In the genomic region with DNA sequence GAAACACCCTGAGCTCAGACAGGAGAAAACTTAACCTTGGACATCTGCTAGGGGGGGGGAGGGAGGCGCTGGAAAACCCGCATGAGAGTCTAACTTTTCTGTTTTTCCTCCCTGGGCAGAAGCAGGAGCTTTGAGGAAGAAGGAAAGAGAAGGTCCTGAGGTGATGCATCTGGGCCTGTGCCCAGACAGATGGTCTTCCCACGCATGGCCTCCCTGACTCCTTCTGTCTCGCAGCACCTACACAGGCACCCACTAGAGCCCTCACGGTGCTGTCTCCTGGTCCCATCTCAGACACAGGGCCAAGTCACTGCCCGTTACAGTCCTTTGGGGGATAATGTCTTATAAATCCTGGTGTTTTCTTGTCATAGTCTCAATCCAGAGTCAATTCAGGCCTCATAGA, we compare ENCODE assay signal across 10 mouse cellular contexts. TPM values are rescaled to one million over a fixed set of nuclear protein-coding genes. Genes with fewer than 3 reads are reported as not detected.
A peak's percentile ranks its signal among the peaks of the same experiment; 100 is the strongest.
DNase-seq lines count a peak whose midpoint lies in the region; ATAC-seq lines count a peak whose summit lies in the region.
"Had no signal": no experiment of that assay in that cellular context is flagged by ENCODE, and none has a peak within 500 bp of the region (broad histone marks: within the 10 kb centered on the region; RNA-seq: fewer than 3 reads in every experiment).

No protein-coding gene starts in this region.

- H3K9me3 ChIP-seq in heart, embryonic 15.5 days (replicated peaks) = no peaks in the 10 kb centered on the region
- no peaks in the 10 kb centered on the region for H3K9me3 ChIP-seq in forebrain, embryonic 14.5 days (replicated peaks; ENCODE audit: control insufficient read depth, low read length)
- H3K9me3 ChIP-seq in midbrain, embryonic 12.5 days = no peaks in the 10 kb centered on the region
- no peaks in the 10 kb centered on the region for H3K9me3 ChIP-seq in liver, embryonic 11.5 days (ENCODE audit: control insufficient read depth, low read length)
- H3K9me3 ChIP-seq: liver, embryonic 15.5 days had no signal

- peaks cover 88% of the 10 kb centered on the region for H3K4me1 ChIP-seq in heart, embryonic 15.5 days (replicated peaks)
- peaks cover 49% of the 10 kb centered on the region for H3K4me1 ChIP-seq in forebrain, embryonic 14.5 days (ENCODE audit: control insufficient read depth, insufficient read depth, low read length)
- H3K4me1 ChIP-seq in midbrain, embryonic 12.5 days = peaks cover 83% of the 10 kb centered on the region
- peaks cover 11% of the 10 kb centered on the region for H3K4me1 ChIP-seq in liver, embryonic 11.5 days (replicated peaks; ENCODE audit: control insufficient read depth, insufficient read depth, low read length)
- H3K4me1 ChIP-seq: liver, embryonic 15.5 days had no signal

- WGBS in heart, embryonic 15.5 days = 62% methylated on average over 6 of the region's 6 CpGs
- WGBS in forebrain, embryonic 14.5 days = 64% methylated on average over 6 of the region's 6 CpGs
- 72% methylated on average over 6 of the region's 6 CpGs for WGBS in midbrain, embryonic 12.5 days
- 73% methylated on average over 6 of the region's 6 CpGs for WGBS in liver, embryonic 11.5 days

- H3K27me3 ChIP-seq in heart, embryonic 15.5 days = no peaks in the 10 kb centered on the region
- no peaks in the 10 kb centered on the region for H3K27me3 ChIP-seq in forebrain, embryonic 14.5 days (replicated peaks; ENCODE audit: control insufficient read depth, insufficient read depth, low read length)
- H3K27me3 ChIP-seq in midbrain, embryonic 12.5 days = no peaks in the 10 kb centered on the region; the same call in 1 of the 2 replicates
- no peaks in the 10 kb centered on the region for H3K27me3 ChIP-seq in liver, embryonic 11.5 days (replicated peaks; ENCODE audit: control insufficient read depth, insufficient read depth, low read length)

- peak overlapping the region; percentile 12; the same call in 1 of the 2 replicates for H3K9ac ChIP-seq in heart, embryonic 15.5 days
- H3K9ac ChIP-seq in forebrain, embryonic 14.5 days (ENCODE audit: low read length) = no peak overlapping the region; the same call in 1 of the 2 replicates
- peak overlapping the region; percentile 35 for H3K9ac ChIP-seq in midbrain, embryonic 12.5 days (replicated peaks)
- H3K9ac ChIP-seq in liver, embryonic 11.5 days (ENCODE audit: low read depth, low read length) = no peak overlapping the region
- H3K9ac ChIP-seq: liver, embryonic 15.5 days had no signal

- H3K36me3 ChIP-seq in heart, embryonic 15.5 days = 0 out of 2 replicates have a peak, but pooled peaks cover 4% of the 10 kb centered on the region
- H3K36me3 ChIP-seq in forebrain, embryonic 14.5 days (ENCODE audit: control insufficient read depth, insufficient read depth, low read length) = no peaks in the 10 kb centered on the region
- no peaks in the 10 kb centered on the region for H3K36me3 ChIP-seq in midbrain, embryonic 12.5 days
- H3K36me3 ChIP-seq in liver, embryonic 11.5 days (ENCODE audit: control insufficient read depth, insufficient read depth, low read length) = no peaks in the 10 kb centered on the region
- H3K36me3 ChIP-seq: liver, embryonic 15.5 days had no signal

- no peak for DNase-seq in heart, adult 18-20 months
- peak; percentile 76 to 85 for DNase-seq in cerebellum, postnatal 10 days
- DNase-seq in forebrain, embryonic 14.5 days (ENCODE audit: low spot score) = no peak
- no peak for DNase-seq in yolk sac, embryonic 10.5 days (ENCODE audit: low spot score)
- no peak for DNase-seq in kidney, postnatal 10 days
- no peak for DNase-seq in liver, embryonic 11.5 days (ENCODE audit: low spot score)
- DNase-seq: adrenal gland, postnatal 36 days had no signal

- peak overlapping the region; percentile 4; the same call in 1 of the 2 replicates for H3K4me2 ChIP-seq in heart, embryonic 15.5 days
- H3K4me2 ChIP-seq in forebrain, embryonic 14.5 days (ENCODE audit: low read length) = no peak overlapping the region
- H3K4me2 ChIP-seq in midbrain, embryonic 12.5 days (replicated peaks) = no peak overlapping the region
- H3K4me2 ChIP-seq in liver, embryonic 11.5 days = no peak overlapping the region
- H3K4me2 ChIP-seq: liver, embryonic 15.5 days had no signal

- no peak overlapping the region for H3K4me3 ChIP-seq in heart, embryonic 15.5 days
- H3K4me3 ChIP-seq in forebrain, embryonic 14.5 days (ENCODE audit: low read depth, low read length) = no peak overlapping the region
- H3K4me3 ChIP-seq in midbrain, embryonic 12.5 days = no peak overlapping the region
- H3K4me3 ChIP-seq in liver, embryonic 11.5 days (ENCODE audit: low read depth, low read length) = no peak overlapping the region
- H3K4me3 ChIP-seq: liver, embryonic 15.5 days had no signal

- no peak for ATAC-seq in heart, embryonic 15.5 days (replicated peaks; ENCODE audit: insufficient number of reproducible peaks, insufficient read depth, low FRiP score, low read depth)
- no peak for ATAC-seq in forebrain, embryonic 14.5 days
- ATAC-seq in midbrain, embryonic 12.5 days (ENCODE audit: low FRiP score, low read depth) = no peak
- no peak for ATAC-seq in liver, embryonic 11.5 days (replicated peaks; ENCODE audit: low FRiP score)

- H3K27ac ChIP-seq in heart, embryonic 15.5 days = peak overlapping the region; percentile 97
- H3K27ac ChIP-seq in forebrain, embryonic 14.5 days (ENCODE audit: low read depth, low read length) = peak overlapping the region; percentile 93
- peak overlapping the region; percentile 89 for H3K27ac ChIP-seq in midbrain, embryonic 12.5 days (replicated peaks)
- no peak overlapping the region for H3K27ac ChIP-seq in liver, embryonic 11.5 days (ENCODE audit: low read depth, low read length)
- H3K27ac ChIP-seq: liver, embryonic 15.5 days had no signal

RNA-seq across cellular contexts. Expression of a gene that starts 11.5 kb away (rescaled TPM):
- 8.0 and 9.4 TPM in 2 replicates for polyA plus RNA-seq in heart, embryonic 15.5 days (2015; fragmentation: Nextera tagmentation; extraction: Ambion mirVana)
- 10 to 100 TPM; 28.5 to 31.8 TPM for total RNA-seq in heart, adult 18-20 months (2021)
- polyA plus RNA-seq in forebrain, embryonic 14.5 days (2014; fragmentation: Nextera tagmentation; extraction: Ambion mirVana) = 2.4 TPM in 2 replicates
- 5.6 and 6.8 TPM in 2 replicates for polyA plus RNA-seq in midbrain, embryonic 12.5 days (2016; fragmentation: Nextera tagmentation; extraction: Ambion mirVana)
- 0.86 and 1.8 TPM in 2 replicates for polyA plus RNA-seq in liver, embryonic 11.5 days (2014; fragmentation: Nextera tagmentation; extraction: Ambion mirVana)

Comparison
In these comparisons a context has a peak if more than half of its experiments do, and no peak if none do; other contexts are left out.
1. H3K9ac ChIP-seq: peak in heart, embryonic 15.5 days (single experiment) and midbrain, embryonic 12.5 days (single experiment); none in forebrain, embryonic 14.5 days (single experiment) and liver, embryonic 11.5 days (single experiment).
2. DNase-seq: peak in cerebellum, postnatal 10 days (2 of 2); none in heart, adult 18-20 months (0 of 2), forebrain, embryonic 14.5 days (single experiment), yolk sac, embryonic 10.5 days (single experiment), kidney, postnatal 10 days (single experiment) and liver, embryonic 11.5 days (single experiment).